Mouse (Mus musculus): ENCODE data around the gene Grid1. TPM values are rescaled to one million over a fixed set of nuclear protein-coding genes. Genes with fewer than 3 reads are reported as not detected.

The Grid1 gene
- polyA plus RNA-seq, 1 experiment = 0.19 TPM

- H3K4me1 ChIP-seq (replicated peaks; ENCODE audit: control insufficient read depth, insufficient read depth, low read length) = no peaks in the 10 kb centered on the region
- no peak for DNase-seq
- no peaks in the 10 kb centered on the region for H3K27me3 ChIP-seq (ENCODE audit: control insufficient read depth, insufficient read depth, low read length)
- WGBS = 84% methylated on average over 5 of the region's 5 CpGs
- no peak overlapping the region for H3K4me3 ChIP-seq (ENCODE audit: control insufficient read depth, insufficient read depth, low read length)
- TF ChIP-seq CTCF (IDR thresholded peaks at IDR 0.05; ENCODE audit: borderline replicate concordance, control insufficient read depth, extremely low read depth, insufficient read depth, low read length, poor library complexity) (no peak), POLR2A (IDR thresholded peaks at IDR 0.05; ENCODE audit: control insufficient read depth, extremely low read depth, insufficient read depth, low read length, poor library complexity) (no peak)
- H3K27ac ChIP-seq (ENCODE audit: control insufficient read depth, insufficient read depth, low read length) = no peak overlapping the region
- H3K36me3 ChIP-seq (ENCODE audit: control insufficient read depth, insufficient read depth, low read length) = no peaks in the 10 kb centered on the region
Observed at GRCm38 (mm10) chr14:35103639-35104210, 283.8 kb downstream of the Grid1 start.

DNA sequence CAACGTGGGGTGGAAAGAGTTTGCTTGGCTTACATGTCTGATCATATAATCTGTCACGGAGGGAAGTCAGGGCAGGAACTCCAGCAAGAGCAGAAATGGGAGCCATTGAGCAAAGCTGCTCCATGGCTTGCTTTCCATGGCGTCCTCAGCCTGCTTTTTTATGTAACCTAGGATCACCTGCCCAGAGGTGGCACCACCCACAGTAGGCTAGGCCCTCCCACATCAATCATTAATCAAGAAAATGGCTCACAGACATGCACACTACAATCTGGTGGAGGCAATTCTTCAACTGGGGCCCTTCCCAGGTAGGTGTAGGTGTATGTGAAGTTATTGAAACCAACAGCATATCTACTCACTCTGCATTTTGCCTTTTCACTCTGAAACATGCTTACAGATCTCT is 287.7 kb downstream of the Grid1 start:
- H3K36me3 ChIP-seq (ENCODE audit: control insufficient read depth, insufficient read depth, low read length) = no peaks in the 10 kb centered on the region
- no peak for DNase-seq
- H3K4me3 ChIP-seq (ENCODE audit: control insufficient read depth, insufficient read depth, low read length) = no peak overlapping the region
- WGBS = 87% methylated on average over 3 of the region's 3 CpGs
- TF ChIP-seq CTCF (IDR thresholded peaks at IDR 0.05; ENCODE audit: borderline replicate concordance, control insufficient read depth, extremely low read depth, insufficient read depth, low read length, poor library complexity) (no peak), POLR2A (IDR thresholded peaks at IDR 0.05; ENCODE audit: control insufficient read depth, extremely low read depth, insufficient read depth, low read length, poor library complexity) (no peak)
- no peak overlapping the region for H3K27ac ChIP-seq (ENCODE audit: control insufficient read depth, insufficient read depth, low read length)
- no peaks in the 10 kb centered on the region for H3K4me1 ChIP-seq (replicated peaks; ENCODE audit: control insufficient read depth, insufficient read depth, low read length)
- H3K27me3 ChIP-seq (ENCODE audit: control insufficient read depth, insufficient read depth, low read length) = no peaks in the 10 kb centered on the region

- WGBS = 82% methylated on average over 1 of the region's 1 CpGs
- H3K27ac ChIP-seq (ENCODE audit: control insufficient read depth, insufficient read depth, low read length) = no peak overlapping the region
- no peak for DNase-seq
- no peaks in the 10 kb centered on the region for H3K27me3 ChIP-seq (ENCODE audit: control insufficient read depth, insufficient read depth, low read length)
- H3K36me3 ChIP-seq (ENCODE audit: control insufficient read depth, insufficient read depth, low read length) = no peaks in the 10 kb centered on the region
- H3K4me1 ChIP-seq (replicated peaks; ENCODE audit: control insufficient read depth, insufficient read depth, low read length) = no peaks in the 10 kb centered on the region
- H3K4me3 ChIP-seq (ENCODE audit: control insufficient read depth, insufficient read depth, low read length) = no peak overlapping the region
- TF ChIP-seq CTCF (IDR thresholded peaks at IDR 0.05; ENCODE audit: borderline replicate concordance, control insufficient read depth, extremely low read depth, insufficient read depth, low read length, poor library complexity) (no peak), POLR2A (IDR thresholded peaks at IDR 0.05; ENCODE audit: control insufficient read depth, extremely low read depth, insufficient read depth, low read length, poor library complexity) (no peak)
Observed at GRCm38 (mm10) chr14:35110928-35111327, 291.0 kb downstream of the Grid1 start.

- DNase-seq = no peak
- H3K36me3 ChIP-seq (ENCODE audit: control insufficient read depth, insufficient read depth, low read length) = no peaks in the 10 kb centered on the region
- no peak overlapping the region for H3K27ac ChIP-seq (ENCODE audit: control insufficient read depth, insufficient read depth, low read length)
- H3K4me3 ChIP-seq (ENCODE audit: control insufficient read depth, insufficient read depth, low read length) = no peak overlapping the region
- TF ChIP-seq POLR2A (IDR thresholded peaks at IDR 0.05; ENCODE audit: control insufficient read depth, extremely low read depth, insufficient read depth, low read length, poor library complexity) = no peak
- TF ChIP-seq CTCF (IDR thresholded peaks at IDR 0.05; ENCODE audit: borderline replicate concordance, control insufficient read depth, extremely low read depth, insufficient read depth, low read length, poor library complexity) = no peak
- H3K4me1 ChIP-seq (replicated peaks; ENCODE audit: control insufficient read depth, insufficient read depth, low read length) = no peaks in the 10 kb centered on the region
- no peaks in the 10 kb centered on the region for H3K27me3 ChIP-seq (ENCODE audit: control insufficient read depth, insufficient read depth, low read length)
- WGBS = 68% methylated on average over 11 of the region's 11 CpGs
Observed at GRCm38 (mm10) chr14:35112327-35113275, 292.7 kb downstream of the Grid1 start.

- H3K27ac ChIP-seq (ENCODE audit: control insufficient read depth, insufficient read depth, low read length) = no peak overlapping the region
- WGBS = 76% methylated on average over 2 of the region's 2 CpGs
Observed at GRCm38 (mm10) chr14:35113276-35113645, 293.4 kb downstream of the Grid1 start.

DNA sequence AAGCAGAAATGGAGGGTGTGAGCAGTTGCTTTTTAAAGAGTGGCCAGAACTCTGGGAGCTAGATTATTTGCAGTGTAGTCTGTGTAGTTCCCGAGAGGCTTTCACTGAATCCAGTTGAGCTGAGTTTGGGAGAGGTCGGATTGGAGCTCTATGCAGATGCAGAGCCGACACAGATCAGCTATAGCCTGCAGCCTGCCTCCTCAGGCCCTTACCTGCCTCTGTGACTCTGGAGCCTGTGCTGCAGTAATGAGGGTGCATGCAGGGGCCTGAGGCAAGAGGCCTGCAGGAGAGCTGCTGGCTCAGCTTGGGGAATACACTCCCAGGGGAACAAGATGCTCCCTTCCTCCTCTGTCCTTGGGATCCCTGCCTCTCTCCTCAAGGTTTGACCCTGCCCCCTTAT is 296.0 kb downstream of the Grid1 start:
- no peak overlapping the region for H3K27ac ChIP-seq (ENCODE audit: control insufficient read depth, insufficient read depth, low read length)
- no peaks in the 10 kb centered on the region for H3K27me3 ChIP-seq (ENCODE audit: control insufficient read depth, insufficient read depth, low read length)
- TF ChIP-seq POLR2A (IDR thresholded peaks at IDR 0.05; ENCODE audit: control insufficient read depth, extremely low read depth, insufficient read depth, low read length, poor library complexity) = no peak
- no peak for TF ChIP-seq CTCF (IDR thresholded peaks at IDR 0.05; ENCODE audit: borderline replicate concordance, control insufficient read depth, extremely low read depth, insufficient read depth, low read length, poor library complexity)
- 70% methylated on average over 3 of the region's 3 CpGs for WGBS
- no peak for DNase-seq
- no peaks in the 10 kb centered on the region for H3K4me1 ChIP-seq (replicated peaks; ENCODE audit: control insufficient read depth, insufficient read depth, low read length)
- H3K4me3 ChIP-seq (ENCODE audit: control insufficient read depth, insufficient read depth, low read length) = no peak overlapping the region
- no peaks in the 10 kb centered on the region for H3K36me3 ChIP-seq (ENCODE audit: control insufficient read depth, insufficient read depth, low read length)

More at GRCm38 (mm10) chr14:35113276-35113645, 293.4 kb downstream of the Grid1 start:
- H3K27me3 ChIP-seq (ENCODE audit: control insufficient read depth, insufficient read depth, low read length) = no peaks in the 10 kb centered on the region
- no peaks in the 10 kb centered on the region for H3K36me3 ChIP-seq (ENCODE audit: control insufficient read depth, insufficient read depth, low read length)
- TF ChIP-seq POLR2A (IDR thresholded peaks at IDR 0.05; ENCODE audit: control insufficient read depth, extremely low read depth, insufficient read depth, low read length, poor library complexity) (no peak), CTCF (IDR thresholded peaks at IDR 0.05; ENCODE audit: borderline replicate concordance, control insufficient read depth, extremely low read depth, insufficient read depth, low read length, poor library complexity) (no peak)
- H3K4me3 ChIP-seq (ENCODE audit: control insufficient read depth, insufficient read depth, low read length) = no peak overlapping the region
- DNase-seq = no peak
- no peaks in the 10 kb centered on the region for H3K4me1 ChIP-seq (replicated peaks; ENCODE audit: control insufficient read depth, insufficient read depth, low read length)
